Mouse (Mus musculus): ENCODE results near the gene Gmeb1.
"Not testable (repeated sequence)": the region's sequence is repeated elsewhere in the genome, so short reads cannot be mapped to it uniquely, and the experiment has no call there.

DNA sequence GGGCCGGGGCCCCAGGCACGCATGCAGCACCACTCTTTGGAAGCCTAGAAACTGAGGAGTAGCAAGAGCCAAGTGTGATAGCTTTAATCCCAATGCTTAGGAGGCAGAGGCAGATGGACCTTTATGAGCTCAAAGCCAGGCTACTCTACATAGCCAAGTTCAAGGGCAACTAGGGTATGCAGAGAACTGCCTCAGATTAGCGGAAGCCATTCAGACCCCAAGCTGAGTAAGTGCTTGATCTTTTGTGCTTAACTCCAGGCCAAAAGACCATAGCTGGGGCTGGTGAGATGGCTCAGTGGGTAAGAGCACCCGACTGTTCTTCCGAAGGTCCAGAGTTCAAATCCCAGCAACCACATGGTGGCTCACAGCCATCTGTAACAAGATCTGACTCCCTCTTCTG, 39.4 kb downstream of the Gmeb1 start:
- not testable (repeated sequence) for TF ChIP-seq CTCF (IDR thresholded peaks at IDR 0.05; ENCODE audit: low read depth, low read length); TAL1 (conservative IDR thresholded peaks at IDR 0.05; ENCODE audit: low read depth, low read length)

All from G1E (cell line).